Mouse (Mus musculus) cerebellum, postnatal 25 days (tissue): ENCODE measurements around the gene Ngrn.
A peak's percentile ranks its signal among the peaks of the same experiment; 100 is the strongest.

Source experiments
- DNase-seq, 2 experiments: peaks; one replicate each; pipeline ENCODE4 v3.0.0; 2021; ENCODE audit warnings: mixed read lengths in 2 of 2

The Ngrn gene

DNA sequence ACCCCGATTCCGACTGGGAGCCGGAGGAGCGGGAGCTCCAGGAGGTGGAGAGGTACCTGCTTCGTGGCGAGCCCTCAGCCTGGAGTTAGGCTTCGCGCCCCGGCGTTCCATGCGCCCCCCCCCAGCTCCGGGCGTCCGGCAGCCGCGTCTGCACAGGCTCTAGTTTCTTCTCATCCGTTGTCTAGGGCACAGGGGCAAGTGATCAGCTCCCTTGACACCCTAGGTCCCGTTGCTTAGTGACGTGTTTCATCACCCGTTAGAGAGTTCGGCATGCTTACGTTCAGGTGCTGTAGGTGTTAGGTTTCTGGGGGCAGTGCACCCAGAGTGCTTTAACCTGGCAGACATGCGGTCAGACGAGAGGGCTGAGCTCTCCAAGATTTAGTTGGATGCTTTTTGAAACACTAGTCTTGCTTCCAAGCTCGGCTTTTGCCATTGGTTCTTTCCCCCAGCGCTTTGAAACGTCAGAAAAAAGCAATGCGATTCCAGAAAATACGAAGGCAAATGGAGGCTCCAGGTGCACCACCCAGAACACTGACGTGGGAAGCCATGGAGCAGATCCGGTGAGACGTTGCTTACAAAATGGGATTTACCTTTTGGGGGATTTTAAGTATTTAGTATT lies 466 bp downstream of the Ngrn start:
- DNase-seq, result peak in 1 of 2 experiments; percentile 19

DNA sequence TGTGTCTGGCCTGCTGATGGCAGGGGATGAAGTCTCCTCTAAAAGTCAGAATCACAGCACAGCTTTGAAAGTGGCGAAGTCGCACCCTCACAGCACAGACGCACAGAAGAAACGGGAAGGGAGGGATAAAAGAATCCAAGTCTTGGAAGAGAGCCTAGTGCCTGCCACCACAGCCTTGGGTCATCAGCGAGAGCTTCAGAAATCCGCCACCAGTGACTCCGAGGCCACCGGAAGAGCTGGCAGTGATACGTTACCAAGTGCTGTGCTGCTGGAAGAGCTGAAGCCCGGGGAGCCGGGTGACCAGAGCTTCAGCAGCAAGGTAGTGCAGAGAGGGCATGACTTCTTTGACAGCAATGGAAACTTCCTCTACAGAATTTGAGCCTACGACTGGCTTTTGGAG lies 3.6 kb downstream of the Ngrn start:
- no peak for DNase-seq

DNA sequence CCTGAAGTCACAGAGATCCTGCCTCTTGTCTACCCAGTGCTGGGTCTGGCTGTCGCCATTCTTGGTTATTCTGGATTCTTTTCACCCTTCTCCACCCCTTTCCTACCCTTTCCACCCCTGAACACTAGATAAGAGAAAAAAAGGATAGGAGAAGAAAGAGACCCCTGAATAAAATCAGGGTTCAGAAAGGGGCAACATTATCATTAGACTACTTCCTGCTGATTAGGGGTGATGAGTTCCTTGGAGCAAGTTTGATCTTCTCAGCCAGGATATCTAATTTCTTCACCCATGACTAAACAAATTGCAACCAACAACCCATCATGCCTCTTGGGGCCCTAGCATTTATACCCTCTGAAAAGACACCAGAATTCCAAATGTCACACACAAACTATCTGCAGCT lies 6.7 kb downstream of the Ngrn start:
- no peak for DNase-seq

DNA sequence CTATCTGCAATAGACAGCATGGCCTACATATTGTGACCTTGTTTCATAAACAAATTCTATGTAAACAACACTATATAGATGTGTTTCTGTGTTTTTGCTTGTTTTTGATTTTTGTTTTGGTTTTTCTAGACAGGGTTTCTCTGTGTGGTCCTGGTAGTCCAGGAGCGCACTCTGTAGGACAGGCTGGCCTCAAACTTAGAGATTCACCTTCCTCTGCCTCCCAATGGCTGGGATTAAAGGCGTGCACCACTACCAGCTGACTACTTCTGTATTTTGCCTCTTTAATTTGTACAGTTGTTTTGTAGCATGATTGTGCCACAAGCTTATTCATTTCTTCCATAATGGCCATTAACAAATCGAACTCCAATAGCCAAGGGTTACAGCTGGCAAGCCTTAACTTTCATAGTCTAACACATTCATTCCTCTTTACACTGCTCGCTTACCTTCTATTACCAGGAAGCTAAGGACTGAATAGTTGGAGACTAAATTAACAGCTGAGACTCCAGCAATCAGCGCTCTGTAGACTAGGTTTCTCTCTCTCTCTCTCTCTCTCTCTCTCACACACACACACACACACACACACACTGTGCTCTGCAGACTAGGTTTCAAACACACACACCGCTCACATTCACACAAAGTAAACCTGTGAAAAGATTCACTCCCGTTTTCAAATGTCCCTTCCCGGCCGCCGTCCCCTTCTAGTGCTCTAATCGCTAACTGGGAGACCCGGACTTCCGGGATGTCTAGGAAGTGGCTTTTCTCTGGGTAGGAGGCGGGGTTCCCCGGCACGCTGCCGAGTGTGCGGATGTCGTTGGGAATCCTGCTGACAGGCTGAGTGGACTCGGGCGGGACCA lies 8.1 kb downstream of the Ngrn start, which contains the start of gene Vps33b:
Vps33b (plus strand) TSS at position 753 of the 854 bp plus-strand sequence.
- peak; percentile 98 to 99 for DNase-seq

DNA sequence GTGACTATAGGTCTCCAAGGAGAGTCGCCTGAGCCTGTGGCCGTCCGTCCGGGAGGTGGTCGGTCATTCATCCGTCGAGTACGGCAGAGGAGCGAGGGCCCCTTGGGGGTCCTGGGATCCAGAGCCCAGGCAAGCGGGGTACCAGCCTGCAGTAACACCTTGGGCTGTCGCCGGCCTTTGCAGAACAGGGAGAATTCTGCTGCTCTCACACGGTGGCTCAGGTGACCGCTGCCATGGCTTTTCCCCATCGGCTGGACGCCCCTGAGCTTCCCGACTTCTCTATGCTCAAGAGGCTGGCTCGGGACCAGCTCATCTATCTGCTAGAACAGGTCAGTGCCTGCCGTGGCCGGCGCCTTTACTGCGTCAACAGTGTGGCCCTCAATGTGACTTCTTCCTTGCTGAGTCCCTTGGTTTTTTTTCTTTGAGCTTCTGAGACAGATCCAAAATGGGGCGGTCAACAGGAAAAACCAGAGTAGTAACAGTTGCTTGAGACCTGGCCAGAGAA lies 8.8 kb downstream of the Ngrn start:
- peak in 1 of 2 experiments; percentile 76 for DNase-seq

DNA sequence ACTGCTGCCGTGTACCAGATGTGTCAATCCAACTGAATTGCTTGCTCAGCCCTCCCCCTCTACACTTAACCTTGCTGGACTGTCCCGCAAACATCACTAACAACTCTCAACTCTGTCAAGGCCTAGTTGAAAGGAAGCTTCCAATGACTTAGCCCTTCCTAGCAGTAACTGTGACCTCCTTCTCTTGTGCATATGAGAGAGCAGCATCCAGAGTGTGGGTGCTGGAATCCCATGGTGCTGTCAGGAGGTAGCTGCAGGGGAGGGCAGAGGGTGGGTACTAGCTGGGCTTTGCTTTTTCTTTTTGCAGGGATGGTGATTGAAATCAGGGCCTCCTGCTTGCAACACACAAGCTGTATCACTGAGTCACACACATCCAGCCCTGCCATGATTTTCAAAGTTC lies 12.4 kb downstream of the Ngrn start:
- no peak for DNase-seq

DNA sequence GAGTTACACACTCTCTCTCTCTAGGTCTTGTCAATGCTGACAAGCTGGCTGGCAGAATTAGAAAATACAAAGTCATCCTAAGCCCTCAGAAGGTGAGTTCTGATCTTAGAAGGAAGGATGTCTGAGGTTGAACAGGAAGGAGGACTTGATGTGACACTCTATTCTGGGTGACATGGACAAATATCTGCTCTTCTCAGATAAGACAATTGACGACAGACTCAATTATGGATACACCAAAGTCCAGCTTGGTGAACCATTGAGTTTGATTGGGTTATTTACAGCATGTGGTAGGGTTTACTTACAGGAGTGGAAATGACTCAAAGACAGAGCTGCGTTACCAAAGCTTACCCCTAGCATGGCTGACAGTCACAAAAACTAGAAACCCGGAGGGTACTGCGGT lies 15.4 kb downstream of the Ngrn start:
- DNase-seq, result no peak

DNA sequence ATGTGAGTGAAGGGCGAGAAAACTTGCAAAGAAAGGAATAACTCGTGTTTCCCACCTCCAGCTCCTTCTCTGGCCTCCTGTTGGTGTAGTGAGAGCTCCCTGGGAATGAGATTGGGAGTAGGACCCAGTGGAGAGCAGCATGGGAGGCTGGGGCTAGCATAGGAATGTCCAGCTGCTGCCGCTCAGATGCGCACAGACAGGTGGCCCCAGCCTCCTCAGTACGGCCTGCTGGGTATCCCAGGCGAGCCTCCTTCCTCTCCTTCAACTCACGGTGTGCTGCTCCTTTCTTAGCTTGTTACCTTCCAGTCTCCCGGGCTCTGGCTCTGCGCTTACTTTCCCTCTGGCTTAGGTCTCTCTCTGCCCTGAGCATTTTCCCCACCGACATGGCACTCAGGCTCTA lies 19.0 kb downstream of the Ngrn start:
- DNase-seq, result no peak

DNA sequence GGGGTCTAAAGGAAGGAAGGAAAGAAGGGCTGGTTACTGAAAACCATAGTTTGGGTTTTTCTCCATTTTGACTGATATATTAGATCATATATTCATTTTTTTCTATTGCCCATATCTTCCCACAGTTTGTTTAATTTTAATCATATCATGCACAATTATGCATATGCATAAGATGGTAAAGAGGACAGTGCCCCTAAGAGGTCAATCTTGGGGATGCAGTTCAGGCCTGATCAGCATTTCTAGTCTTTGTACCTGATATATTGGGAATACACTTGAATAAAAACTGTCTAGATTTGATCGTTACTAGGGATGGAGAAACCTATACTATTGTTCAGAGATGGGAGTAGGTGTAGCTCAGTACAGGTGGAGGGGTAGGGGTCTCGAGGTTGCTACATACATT lies 20.0 kb downstream of the Ngrn start:
- no peak for DNase-seq

DNA sequence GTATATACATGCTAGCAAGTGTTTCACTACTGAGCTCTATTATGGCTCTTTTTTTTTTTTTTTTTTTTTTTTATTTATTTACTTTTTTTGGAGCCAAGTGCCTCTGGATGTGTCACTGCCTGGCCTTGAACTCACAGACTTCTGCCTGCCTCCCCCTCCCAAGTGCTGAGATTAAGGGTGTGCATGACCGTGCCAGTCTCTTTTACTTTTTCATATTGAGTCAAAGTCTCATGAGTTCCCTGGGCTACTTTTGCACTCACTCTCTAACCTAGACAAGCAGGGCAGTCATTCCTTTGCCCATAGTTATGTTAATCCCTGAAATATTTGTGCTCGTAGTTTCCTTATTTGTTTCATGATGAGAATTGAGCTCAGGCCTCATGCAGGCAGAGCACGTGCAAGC lies 20.6 kb downstream of the Ngrn start:
- DNase-seq, result no peak

DNA sequence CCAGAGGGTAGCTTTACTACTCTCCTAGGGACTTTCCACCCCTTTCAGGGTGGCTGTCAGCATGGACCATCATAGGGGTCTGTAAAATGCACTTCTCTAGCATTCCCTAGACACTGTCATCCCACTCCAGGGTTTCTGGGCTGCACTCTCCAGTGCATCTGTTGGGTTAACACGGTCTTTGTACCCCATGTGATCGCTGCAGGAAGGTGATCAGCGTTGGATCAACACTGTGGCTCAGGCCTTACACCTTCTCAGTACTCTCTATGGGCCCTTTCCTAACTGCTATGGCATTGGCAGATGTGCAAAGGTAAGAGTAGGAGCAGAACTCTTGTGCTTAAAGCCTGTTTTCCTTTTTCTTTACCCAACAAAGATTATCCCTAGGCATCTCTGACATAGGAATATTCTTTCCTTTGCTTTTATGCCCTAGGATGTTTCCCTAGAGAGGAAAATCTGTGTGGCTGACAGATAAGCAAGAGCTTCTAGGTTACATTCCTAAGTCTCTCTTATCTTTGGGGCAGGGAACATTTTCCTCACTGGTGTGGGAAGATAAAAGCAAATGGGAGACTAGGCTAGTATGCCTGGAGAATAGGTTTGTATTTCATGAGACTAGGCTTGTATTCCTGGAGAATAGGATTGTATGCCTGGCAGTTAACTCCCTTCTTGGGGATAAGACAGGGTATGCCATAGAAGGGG lies 22.4 kb downstream of the Ngrn start:
- no peak for DNase-seq

DNA sequence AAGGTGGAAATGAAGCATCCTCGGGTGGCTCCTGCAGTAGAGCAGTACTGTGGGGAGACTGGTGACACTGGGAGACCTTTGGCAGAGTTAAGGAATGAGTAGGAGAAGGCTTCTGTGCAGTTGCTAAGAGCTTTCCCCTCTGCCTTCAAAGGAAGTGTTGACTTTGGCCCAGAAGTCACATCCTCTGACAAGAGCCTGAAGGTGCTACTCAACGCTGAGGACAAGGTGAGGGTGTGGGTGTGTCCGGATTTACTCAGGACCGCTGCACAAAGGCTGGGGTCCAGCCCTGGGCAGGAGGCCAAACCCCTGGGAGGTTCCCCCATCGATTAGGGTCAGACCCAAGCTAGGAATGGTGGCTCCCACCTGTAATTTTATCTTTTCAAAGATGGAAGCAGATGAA lies 23.4 kb downstream of the Ngrn start:
- no peak for DNase-seq

DNA sequence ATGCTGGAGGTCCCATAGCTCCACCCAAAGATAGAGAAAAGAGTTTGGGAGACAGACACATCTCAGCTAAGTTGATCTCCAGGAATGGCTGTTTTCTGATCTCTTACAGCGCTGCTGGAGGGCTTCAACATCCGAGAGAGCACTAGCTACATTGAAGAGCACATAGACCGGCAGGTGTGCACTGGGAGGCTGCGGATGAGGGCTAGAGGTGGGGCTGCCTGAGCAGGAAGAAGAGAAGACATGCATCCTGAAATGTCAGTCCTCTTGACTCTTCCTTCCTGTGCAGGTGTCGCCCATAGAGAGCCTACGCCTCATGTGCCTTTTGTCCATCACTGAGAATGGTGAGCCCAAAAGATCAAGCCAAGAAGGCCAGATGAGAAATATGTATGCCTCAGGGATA lies 24.7 kb downstream of the Ngrn start:
- DNase-seq, result no peak

DNA sequence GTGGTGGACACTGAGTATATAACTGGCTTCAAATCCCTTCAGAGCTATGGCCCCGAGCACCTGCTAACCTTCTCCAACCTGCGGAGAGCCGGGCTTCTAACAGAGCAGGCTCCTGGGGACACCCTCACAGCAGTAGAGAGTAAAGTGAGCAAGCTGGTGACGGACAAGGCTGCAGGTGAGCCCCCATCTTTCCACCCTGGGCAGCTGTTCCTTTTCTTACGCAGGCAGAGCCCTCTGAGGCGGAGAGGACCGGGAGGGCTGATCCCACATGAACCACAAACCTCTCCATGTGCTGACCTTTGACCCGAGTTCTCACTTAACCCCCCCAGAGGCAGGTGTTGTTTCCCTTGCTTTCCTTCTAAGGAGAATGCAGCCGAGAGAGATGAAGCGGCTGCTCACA lies 26.7 kb downstream of the Ngrn start:
- DNase-seq, result no peak

DNA sequence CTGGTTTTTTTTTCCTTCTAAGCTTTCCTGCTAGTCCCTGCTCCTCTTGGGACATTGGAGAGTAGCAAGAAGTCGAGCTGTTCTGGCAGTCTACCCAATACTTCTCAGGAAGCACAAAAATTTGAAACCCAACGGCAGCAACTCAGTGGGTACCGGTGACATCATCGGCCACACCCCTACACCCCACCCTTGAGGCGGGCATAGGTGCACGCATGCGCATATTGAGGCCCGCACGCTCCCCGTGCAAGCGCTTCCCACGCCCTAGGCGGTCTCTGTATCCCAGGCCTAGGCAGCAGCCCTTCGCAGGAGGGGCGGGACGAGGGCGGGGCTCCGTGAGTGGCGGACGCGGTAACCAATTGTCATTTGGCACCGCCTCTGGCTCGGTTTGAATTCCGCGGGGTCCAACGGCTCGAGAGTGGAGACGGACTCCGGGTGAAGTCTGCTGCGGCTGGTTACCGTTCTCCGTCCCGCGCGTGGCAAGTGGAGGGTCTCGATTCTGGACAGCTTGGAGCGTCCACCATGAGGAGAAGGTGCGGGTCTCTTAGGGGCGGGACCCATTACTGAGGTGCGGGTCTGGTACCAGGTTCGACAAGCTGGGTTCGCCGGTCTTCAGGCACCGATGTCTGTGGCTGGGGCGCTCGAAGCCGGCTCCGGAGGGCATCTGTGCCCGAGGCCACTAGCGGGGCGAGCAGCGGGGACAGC lies 33.2 kb downstream of the Ngrn start, which contains the start of gene Prc1:
Prc1 (plus strand) TSS at position 389 of the 702 bp plus-strand sequence.
- DNase-seq, result peak; percentile 99 to 100

DNA sequence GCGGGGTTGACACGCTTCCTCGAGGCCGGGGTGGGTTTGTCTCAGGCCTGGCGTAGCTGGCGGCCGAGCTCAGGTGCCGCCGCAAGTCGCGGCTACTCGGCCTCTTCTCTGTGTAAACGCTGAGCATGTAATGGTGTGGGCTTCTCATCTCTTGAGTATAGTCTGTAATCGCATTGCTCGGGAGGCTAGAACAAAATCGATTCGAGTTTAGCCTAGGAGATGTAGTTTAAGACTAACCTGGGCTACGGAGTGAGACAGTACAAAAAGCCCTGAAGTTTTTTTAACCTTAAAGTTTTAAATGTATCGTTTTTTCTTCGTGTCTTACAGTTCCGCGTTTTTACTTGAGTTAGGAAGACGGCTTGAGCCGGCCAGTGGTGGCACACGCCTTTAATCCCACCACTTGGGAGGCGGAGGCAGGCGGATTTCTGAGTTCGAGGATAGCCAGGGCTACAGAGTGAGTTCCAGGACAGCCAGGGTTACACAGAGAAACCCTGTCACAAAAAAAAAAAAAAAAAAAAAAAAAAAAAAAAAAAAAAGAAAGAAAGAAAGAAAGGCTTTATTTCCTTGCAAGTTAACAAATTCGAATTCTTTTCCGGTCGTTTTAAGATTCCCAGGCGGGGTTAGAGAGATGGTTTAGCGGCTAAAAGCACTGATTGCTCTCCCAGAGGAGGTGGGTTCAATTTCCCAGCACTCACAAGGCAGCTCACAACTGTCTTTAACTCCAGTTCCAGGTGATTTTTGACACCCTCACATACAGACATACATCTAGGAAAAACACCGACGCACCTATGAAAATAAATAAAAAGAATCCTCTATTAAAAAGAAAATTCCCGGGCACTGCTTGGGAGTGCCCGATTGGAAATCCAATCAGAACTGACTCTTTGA lies 34.0 kb downstream of the Ngrn start:
- no peak for DNase-seq

DNA sequence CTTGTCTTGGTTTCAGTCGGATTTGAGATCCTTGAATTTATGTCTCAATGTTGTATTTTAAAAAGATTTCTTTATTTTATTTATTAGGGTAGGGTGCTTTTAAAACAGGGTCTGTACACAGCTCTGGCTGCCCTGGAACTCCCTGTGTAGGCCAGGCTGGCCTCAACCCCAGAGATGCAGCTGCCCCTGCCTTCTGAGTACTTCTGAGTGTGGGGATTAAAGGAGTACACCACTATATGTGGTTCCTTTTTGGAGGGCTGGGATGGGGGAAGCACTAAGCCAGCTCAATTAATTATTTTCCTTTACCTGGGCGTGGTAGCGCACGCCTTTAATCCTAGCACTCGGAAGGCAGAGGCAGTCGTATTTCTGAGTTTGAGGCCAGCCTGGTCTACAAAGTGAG lies 35.4 kb downstream of the Ngrn start:
- no peak for DNase-seq

DNA sequence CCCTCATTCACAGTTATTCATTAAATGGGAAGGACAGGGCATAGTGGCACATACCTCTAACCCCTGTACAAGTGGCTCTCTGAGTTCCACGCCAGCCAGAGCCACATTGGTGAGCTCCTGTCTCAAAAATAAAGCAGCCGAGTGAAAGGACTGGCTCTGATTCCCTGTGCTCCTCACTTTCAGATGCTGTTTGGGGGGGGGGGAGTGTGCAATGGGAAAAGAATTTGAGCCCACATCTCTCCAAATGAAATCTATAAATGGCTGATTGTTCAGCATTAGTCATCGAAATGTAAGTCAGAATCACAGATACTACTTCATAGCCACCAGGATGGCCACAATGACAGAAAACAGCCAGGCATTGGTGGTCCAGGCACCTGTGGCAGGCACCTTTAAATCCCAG lies 36.0 kb downstream of the Ngrn start:
- no peak for DNase-seq

DNA sequence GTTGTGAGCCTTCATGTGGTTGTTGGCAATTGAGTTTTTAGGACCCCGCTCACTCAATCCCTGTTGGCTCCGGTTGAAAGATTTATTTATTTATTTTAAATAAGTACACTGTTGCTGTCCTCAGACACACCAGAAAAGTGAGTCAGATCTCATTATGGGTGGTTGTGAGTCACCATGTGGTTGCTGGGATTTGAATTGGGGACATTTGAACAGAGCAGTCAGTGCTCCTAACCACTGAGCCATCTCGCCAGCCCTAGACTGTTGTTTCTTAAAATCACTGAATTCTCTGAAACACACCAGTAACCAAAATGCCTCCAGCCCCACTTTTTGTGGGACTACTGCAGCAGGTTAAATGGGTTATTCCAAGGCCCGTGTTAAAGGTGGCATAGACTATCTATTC lies 37.7 kb downstream of the Ngrn start:
- DNase-seq, result no peak

DNA sequence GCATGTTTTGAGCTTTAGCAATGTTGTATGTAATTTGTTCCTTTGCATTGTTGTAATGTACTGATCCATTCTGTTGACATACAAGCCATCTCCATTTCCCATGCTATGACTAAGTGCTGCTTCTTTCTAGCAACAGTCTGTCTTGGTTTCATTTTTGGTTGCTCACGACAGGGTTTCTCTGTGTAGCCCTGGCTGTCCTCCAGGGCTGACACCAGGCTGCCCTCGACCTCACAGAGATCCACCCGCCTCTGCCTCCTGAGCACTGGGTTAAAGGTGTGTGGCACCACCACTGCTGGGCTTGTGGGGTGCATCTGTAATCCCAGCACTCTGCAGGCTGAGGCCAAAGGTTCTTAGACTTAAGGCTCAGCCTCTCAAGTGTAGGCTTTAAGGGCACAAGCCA lies 38.6 kb downstream of the Ngrn start:
- DNase-seq, result no peak

DNA sequence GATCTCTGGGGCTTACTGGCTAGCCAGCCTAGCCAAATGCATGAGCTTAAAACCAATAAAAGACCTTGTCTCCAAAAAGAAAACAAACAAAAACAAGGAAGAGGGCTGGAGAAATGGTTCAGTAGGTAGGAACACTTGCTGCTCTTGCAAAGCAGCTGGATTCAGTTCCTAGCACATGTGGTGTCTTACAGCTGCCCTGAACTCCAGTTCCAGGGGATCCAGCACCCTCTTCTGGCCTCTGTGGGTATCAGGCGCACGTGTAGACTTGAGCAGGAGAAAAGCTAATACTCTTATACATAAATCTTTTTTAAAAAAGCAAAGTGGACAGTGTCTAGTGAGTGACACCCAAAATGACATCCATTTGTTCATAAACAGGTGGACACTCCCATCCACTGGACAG lies 40.5 kb downstream of the Ngrn start:
- DNase-seq, result no peak

DNA sequence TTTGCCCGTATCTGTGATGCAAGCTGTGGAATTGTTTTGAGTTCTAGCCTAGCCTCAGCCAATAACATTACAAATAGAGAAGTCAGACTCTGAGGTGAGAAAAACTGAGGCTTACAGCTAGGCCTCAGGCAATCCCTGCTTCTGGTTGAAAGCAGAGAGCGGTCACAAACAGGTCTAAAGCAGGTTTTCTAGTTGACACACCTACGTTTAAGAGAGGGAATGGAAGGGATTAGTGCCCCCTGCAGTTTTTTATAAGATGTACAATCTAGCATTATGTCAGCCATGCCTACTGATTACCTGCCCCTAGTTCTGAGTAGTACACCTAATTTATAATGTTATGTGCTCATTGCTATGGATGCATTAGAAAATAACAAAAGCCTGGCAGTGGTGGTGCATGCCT lies 46.8 kb downstream of the Ngrn start:
- no peak for DNase-seq
